Mouse (Mus musculus): ENCODE results near the gene Igfbp5.

DNA sequence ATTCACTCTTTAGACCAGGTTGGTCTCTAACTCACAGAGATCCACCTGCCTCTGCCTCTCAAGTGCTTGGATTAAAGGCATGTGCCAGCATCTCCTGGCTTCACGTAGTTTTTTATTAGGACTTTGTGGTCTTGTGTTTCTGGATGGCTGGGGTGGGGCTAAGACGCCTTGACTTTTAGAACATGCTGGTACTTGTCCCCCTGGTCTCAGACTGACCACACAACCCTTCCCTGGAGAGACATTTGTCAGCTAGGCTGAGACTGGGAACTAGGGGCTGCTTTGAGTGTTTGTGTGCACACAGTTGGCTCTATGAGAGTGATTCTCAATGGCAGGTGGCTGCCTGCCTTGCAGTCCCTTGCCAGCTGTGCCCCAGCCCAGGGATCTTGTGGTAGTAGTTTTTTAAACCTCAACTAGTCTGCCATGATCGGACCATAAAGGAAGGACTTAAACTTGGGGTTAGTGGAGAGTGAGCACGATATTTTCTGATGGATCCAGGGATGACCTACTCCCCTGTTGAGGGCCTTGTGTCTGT, 26.8 kb downstream of the Igfbp5 start:
- TF ChIP-seq EP300 (IDR thresholded peaks at IDR 0.05; ENCODE audit: low read depth) (no peak), CTCF (IDR thresholded peaks at IDR 0.05; ENCODE audit: low read depth) (no peak)

Data from liver, embryonic 14.5 days (tissue).